Mouse (Mus musculus): ENCODE measurements around the gene Maz. TPM values are rescaled to one million over a fixed set of nuclear protein-coding genes. Genes with fewer than 3 reads are reported as not detected.
A peak's percentile ranks its signal among the peaks of the same experiment; 100 is the strongest.

Gene Maz
- polyA plus RNA-seq, 1 experiment from 2014 or later = 65.8 TPM

DNA sequence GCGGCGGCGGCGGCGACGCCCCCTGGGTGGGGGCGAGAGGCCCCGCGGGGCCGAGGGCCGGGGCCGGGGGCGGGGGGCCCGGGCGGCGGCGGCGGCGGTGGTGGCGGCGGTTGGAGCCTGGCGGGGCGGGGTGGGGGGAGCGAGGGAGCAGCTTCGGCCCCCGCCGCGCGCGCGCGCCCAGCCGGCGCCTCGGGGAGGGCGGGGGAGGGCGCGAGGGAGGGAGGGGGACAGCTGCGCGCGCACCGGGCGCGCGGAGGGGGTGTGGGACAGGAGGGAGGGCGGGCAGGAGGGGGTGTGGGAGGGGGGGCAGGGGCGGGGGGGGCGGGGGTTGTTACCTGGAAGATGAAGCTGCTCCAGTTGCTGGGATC, 237 bp downstream of the Maz start:
- Histone ChIP-seq H3K4me2 (peak overlapping the region; percentile 92), H3K27me3 (no peaks in the 10 kb centered on the region), H3K4me3 (replicated peaks) (peak overlapping the region; percentile 77), H3K27ac (peak overlapping the region; percentile 99), H3K9me3 (replicated peaks) (no peaks in the 10 kb centered on the region), H3K9ac (peak overlapping the region; percentile 97), H3K36me3 (peaks cover 67% of the 10 kb centered on the region), H3K4me1 (peaks cover 47% of the 10 kb centered on the region)
- WGBS = no CpG with 5 or more reads among the region's 48 CpGs
- ATAC-seq (replicated peaks; ENCODE audit: low FRiP score) = no peak

- Histone ChIP-seq H3K36me3 (peaks cover 65% of the 10 kb centered on the region), H3K9me3 (replicated peaks) (no peaks in the 10 kb centered on the region), H3K4me2 (peak overlapping the region; percentile 92), H3K4me3 (replicated peaks) (peak overlapping the region; percentile 77), H3K4me1 (peaks cover 52% of the 10 kb centered on the region), H3K27ac (peak overlapping the region; percentile 99), H3K9ac (peak overlapping the region; percentile 97), H3K27me3 (no peaks in the 10 kb centered on the region)
- WGBS = 1% methylated on average over 14 of the region's 48 CpGs
- ATAC-seq (replicated peaks; ENCODE audit: low FRiP score) = peak; percentile 44
Observed at GRCm38 (mm10) chr7:127026161-127026600, 656 bp downstream of the Maz start.

GRCm38 (mm10) chr7:127025556-127026160, 1.2 kb downstream of the Maz start:
- H3K36me3 ChIP-seq = peaks cover 60% of the 10 kb centered on the region
- H3K27me3 ChIP-seq = no peaks in the 10 kb centered on the region
- under 1% methylated on average over 59 of the region's 65 CpGs for WGBS
- H3K4me3 ChIP-seq (replicated peaks) = peak overlapping the region; percentile 77
- H3K27ac ChIP-seq = peak overlapping the region; percentile 99
- peak overlapping the region; percentile 97 for H3K9ac ChIP-seq
- peak overlapping the region; percentile 92 for H3K4me2 ChIP-seq
- no peaks in the 10 kb centered on the region for H3K9me3 ChIP-seq (replicated peaks)
- ATAC-seq (replicated peaks; ENCODE audit: low FRiP score) = no peak; the same call in 1 of the 2 replicates
- peaks cover 57% of the 10 kb centered on the region for H3K4me1 ChIP-seq

- H3K36me3 ChIP-seq = peaks cover 53% of the 10 kb centered on the region
- H3K4me2 ChIP-seq = peak overlapping the region; percentile 92
- H3K9me3 ChIP-seq (replicated peaks) = no peaks in the 10 kb centered on the region
- no peaks in the 10 kb centered on the region for H3K27me3 ChIP-seq
- WGBS = under 1% methylated on average over 30 of the region's 30 CpGs
- peak overlapping the region; percentile 97 for H3K9ac ChIP-seq
- H3K4me1 ChIP-seq = peaks cover 64% of the 10 kb centered on the region
- peak; percentile 20 for ATAC-seq (replicated peaks; ENCODE audit: low FRiP score)
- peak overlapping the region; percentile 99 for H3K27ac ChIP-seq
- H3K4me3 ChIP-seq (replicated peaks) = peak overlapping the region; percentile 77
Observed at GRCm38 (mm10) chr7:127024755-127025555, 1.9 kb downstream of the Maz start.

DNA sequence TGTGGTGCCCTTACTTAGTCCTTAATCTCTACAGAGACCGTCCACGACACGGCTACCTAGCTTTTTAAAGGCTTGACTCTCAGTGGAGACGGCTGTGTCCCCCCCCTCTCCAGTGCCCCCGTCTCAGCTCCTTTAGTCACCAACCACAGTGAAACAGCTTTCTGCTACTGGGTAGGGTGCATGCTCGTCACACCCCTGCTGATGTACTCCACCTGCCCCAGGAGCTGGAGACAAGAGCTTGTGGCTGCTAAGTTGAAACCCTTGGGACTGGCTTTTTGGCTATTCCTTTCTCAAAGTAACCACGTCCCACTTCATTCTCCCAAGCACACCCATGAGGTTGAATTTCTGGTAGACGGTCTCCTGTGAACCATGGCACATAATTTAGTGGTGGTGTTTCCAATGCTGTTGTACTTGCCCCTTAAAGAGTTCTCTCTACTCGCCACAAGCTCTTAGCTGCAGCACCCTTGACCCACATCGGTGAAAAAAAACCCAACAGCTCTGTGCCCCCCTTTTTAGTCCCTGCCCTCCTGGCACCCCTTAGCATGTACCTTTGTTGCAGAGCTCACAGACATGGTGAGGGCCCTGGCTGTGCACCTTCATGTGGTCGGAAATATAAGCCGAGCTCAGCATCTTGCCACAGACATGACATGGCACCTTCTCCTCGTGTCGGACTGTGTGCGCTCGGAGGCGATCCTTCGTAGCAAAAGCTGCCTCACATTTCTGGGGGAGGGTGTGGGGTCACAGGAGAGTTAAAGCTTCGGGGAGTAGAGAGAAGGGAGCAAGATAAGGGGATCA, 2.7 kb downstream of the Maz start:
- H3K27me3 ChIP-seq = no peaks in the 10 kb centered on the region
- peak overlapping the region; percentile 99 for H3K27ac ChIP-seq
- ATAC-seq (replicated peaks; ENCODE audit: low FRiP score) = no peak
- peak overlapping the region; percentile 77 for H3K4me3 ChIP-seq (replicated peaks)
- 22% methylated on average over 19 of the region's 19 CpGs for WGBS
- peak overlapping the region; percentile 92 for H3K4me2 ChIP-seq
- peaks cover 73% of the 10 kb centered on the region for H3K4me1 ChIP-seq
- no peaks in the 10 kb centered on the region for H3K9me3 ChIP-seq (replicated peaks)
- H3K36me3 ChIP-seq = peaks cover 44% of the 10 kb centered on the region
- peak overlapping the region; percentile 97 for H3K9ac ChIP-seq

DNA sequence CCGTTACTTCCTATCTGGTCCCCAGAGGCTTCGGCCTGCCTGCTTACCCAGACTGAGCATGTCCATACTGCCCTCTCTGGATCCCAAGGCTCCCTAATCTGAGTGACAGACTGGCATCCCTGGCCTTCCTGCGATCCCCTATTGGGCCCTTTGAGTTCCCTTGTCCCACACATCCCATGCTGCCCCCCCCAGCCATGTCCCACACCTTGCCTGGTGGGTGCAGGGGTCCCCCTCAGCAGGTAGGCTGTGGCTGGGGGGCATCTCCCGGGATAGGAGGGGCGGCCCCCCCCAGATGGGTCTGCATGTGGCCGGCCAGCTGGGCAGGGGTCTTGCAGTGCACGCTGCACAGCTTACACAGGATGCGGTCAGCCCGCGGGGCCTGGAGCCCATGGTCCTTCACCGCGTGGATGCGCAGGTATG, 3.6 kb downstream of the Maz start:
- Histone ChIP-seq H3K4me2 (peak overlapping the region; percentile 92), H3K9me3 (replicated peaks) (no peaks in the 10 kb centered on the region), H3K9ac (peak overlapping the region; percentile 97), H3K4me1 (peaks cover 75% of the 10 kb centered on the region), H3K4me3 (replicated peaks) (peak overlapping the region; percentile 77), H3K27me3 (no peaks in the 10 kb centered on the region), H3K27ac (peak overlapping the region; percentile 99), H3K36me3 (peaks cover 36% of the 10 kb centered on the region)
- no peak for ATAC-seq (replicated peaks; ENCODE audit: low FRiP score)
- 77% methylated on average over 13 of the region's 13 CpGs for WGBS

DNA sequence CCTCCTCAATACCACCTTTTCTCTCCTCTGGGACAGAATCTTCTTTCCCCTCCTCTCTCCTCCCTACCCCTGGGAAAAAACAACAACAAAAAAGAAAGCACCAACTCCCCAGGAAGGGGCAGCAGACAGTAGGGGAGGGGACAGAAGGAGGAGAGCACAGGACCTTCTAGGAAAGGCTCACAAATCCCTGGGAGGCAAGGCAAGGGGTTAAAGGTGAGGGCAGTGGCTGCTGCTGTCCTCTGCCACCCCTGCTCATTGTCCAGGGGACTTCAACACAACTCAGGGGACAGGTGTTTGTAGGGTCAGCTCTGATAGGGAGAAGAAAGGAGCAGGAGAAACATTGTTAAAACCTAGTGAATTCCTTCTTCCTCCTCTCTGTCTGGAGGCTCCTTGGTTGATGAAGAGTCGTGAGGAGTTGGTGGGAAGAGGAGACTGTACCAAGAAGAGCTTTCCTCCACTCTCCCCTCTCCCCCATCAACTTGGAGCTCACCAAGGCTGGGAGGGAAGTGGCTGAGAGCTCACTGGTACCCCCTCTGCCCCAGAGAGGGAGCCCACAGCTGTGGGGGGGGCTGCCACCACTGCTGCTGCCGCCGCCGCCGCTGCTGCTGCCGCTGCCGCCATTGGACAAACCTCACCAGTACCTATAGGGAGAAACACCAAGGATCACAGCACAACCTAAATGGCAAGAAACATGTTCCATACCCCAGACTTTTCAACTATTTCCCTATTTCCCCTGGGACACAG, 4.1 kb downstream of the Maz start:
- ATAC-seq (replicated peaks; ENCODE audit: low FRiP score) = no peak
- Histone ChIP-seq H3K4me2 (peak overlapping the region; percentile 92), H3K36me3 (peaks cover 32% of the 10 kb centered on the region), H3K27ac (peak overlapping the region; percentile 99), H3K9ac (peak overlapping the region; percentile 97; the same call in 1 of the 2 replicates), H3K27me3 (no peaks in the 10 kb centered on the region), H3K4me3 (replicated peaks) (peak overlapping the region; percentile 77; the same call in 1 of the 2 replicates), H3K9me3 (replicated peaks) (no peaks in the 10 kb centered on the region), H3K4me1 (peaks cover 75% of the 10 kb centered on the region)
- WGBS = 77% methylated on average over 7 of the region's 7 CpGs

DNA sequence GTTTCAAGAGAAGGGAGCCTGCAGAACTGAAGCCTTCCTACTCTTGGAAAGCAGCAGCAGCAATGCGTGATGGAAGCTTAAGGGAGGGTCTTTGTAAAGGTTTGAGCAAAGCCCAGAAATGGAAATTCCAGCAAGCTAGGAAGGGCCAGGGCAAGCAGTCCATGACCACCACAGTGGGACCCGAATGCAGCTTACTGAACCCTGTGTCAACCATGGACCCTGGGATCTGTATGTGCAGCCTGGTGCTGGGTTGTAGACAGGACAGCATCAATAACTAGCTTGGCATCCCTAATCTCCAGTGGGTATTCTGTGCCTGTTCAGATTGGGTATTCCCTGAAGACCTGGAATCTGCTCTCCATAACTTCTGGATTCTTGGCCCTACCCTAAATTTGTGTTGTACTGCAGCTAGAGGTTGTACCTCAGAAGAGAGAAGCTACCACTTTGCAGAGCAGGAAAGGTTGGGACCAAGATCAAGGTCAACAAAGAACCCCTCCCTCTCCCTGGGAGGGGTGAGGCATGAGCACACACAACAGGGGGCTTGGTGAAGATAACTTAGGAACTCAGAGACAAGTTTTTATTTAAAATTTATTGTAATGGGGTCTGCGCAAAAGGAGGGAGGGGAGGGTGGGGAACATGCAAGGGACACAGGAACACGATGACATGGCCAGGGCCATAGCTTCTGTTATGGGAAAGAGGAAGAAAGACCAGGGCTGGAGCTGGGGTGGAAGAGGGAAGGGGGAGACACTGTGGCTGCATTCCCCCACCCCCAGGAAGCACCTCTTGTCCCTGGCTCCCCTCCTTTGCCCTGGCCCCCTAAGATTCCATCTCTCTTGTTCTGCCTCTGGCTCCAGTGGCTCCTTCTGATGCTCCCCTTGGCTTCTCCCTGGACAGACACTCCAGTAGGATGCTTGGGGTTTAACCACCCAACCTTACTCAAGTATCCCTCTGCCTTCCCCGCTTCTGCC, 5.0 kb downstream of the Maz start:
- peak overlapping the region; percentile 99 for H3K27ac ChIP-seq
- WGBS = 49% methylated on average over 5 of the region's 5 CpGs
- no peaks in the 10 kb centered on the region for H3K27me3 ChIP-seq
- H3K4me1 ChIP-seq = peaks cover 75% of the 10 kb centered on the region
- H3K36me3 ChIP-seq = peaks cover 32% of the 10 kb centered on the region
- peak overlapping the region; percentile 92 for H3K4me2 ChIP-seq
- no peaks in the 10 kb centered on the region for H3K9me3 ChIP-seq (replicated peaks)
- H3K4me3 ChIP-seq (replicated peaks) = peak overlapping the region; percentile 54
- peak overlapping the region; percentile 62 for H3K9ac ChIP-seq
- no peak for ATAC-seq (replicated peaks; ENCODE audit: low FRiP score)

DNA sequence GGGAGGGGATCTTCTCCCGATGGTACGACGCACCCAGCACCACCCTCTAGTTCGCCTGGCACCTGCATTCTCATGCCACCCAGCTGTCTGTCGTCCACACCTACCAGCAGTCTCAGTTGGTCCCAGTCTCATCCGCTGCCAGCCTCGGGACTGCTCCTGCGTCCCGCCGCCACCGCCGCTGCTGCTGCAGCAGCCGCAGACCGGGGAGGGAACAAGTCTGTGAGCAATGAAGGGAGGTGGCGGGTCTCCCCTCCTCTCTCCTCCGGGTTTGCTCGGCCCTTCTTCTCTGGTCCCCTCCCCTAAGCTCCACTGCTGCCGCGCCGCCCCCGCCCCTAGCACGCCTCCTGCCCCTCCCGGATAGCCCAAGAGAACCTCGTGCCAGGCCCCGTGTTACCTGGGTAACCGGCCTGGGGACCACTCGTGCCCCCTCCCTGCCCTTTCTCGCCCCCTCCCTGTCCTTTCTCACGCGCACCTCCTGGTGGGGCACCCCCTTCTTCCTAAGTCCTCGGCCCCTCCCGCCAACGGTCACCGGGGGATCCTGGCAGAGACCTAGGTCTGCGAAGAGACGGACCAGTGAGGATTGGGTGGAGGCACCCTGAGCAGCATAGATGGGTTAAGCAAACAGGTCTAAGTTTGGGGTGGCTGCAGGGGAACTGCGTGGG, 5.8 kb downstream of the Maz start, which contains the start of the genes Gm42742 and Prrt2:
Gene Gm42742, minus strand, starts transcription at position 197 of the 662 bp plus-strand sequence.
Gene Prrt2, minus strand, starts transcription at position 311 of the 662 bp plus-strand sequence.
- Histone ChIP-seq H3K36me3 (peaks cover 32% of the 10 kb centered on the region), H3K27me3 (no peaks in the 10 kb centered on the region), H3K9me3 (replicated peaks) (no peaks in the 10 kb centered on the region), H3K4me1 (peaks cover 77% of the 10 kb centered on the region), H3K4me3 (replicated peaks) (peak within 1 kb of the TSS; percentile 54), H3K9ac (peak within 1 kb of the TSS; percentile 62), H3K27ac (peak within 1 kb of the TSS; percentile 99), H3K4me2 (peak within 1 kb of the TSS; percentile 92)
- WGBS = 1% methylated on average over 37 of the region's 37 CpGs
- ATAC-seq (replicated peaks; ENCODE audit: low FRiP score) = peak; percentile 18; the same call in 1 of the 2 replicates

DNA sequence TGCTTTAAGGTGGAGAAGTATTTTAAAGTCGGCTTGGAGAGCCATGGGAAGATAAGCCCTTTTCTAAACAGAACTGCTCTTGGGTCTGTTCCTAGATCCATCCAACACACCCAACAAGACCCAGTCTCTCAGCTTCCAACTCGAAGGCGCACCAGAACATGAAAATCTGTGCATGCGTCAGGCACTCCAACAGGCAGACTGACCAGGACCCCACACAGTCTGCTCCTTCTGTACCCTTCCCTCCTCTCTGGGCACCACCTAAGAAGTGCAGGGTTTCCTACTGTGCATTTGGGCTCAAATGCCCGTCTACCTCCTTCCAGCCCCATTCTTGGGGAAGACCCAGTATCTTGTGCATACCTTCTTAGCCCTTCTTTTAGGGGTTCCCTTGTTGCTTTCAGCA, 6.3 kb downstream of the Maz start:
- peak overlapping the region; percentile 62 for H3K9ac ChIP-seq
- no peaks in the 10 kb centered on the region for H3K9me3 ChIP-seq (replicated peaks)
- no peak for ATAC-seq (replicated peaks; ENCODE audit: low FRiP score)
- H3K4me1 ChIP-seq = peaks cover 82% of the 10 kb centered on the region
- H3K36me3 ChIP-seq = peaks cover 36% of the 10 kb centered on the region
- H3K27ac ChIP-seq = peak overlapping the region; percentile 99
- H3K27me3 ChIP-seq = no peaks in the 10 kb centered on the region
- peak overlapping the region; percentile 92 for H3K4me2 ChIP-seq
- WGBS = 45% methylated on average over 5 of the region's 5 CpGs
- peak overlapping the region; percentile 54 for H3K4me3 ChIP-seq (replicated peaks)

Measured in kidney, embryonic 15.5 days (tissue).